Mouse (Mus musculus) erythroblast, embryonic 14.5 days (primary cell): ENCODE measurements around the gene Itpka.

Experiments
- GATA1 ChIP-seq: IDR thresholded peaks from 2 replicates; pipeline ENCODE4 v1.6.1; 2012; ENCODE audit warnings: low read length, inconsistent platforms, mixed read lengths
- TAL1 ChIP-seq: IDR thresholded peaks from 3 replicates; pipeline ENCODE4 v1.6.1; 2012; ENCODE audit warnings: low read length, inconsistent platforms, mixed read lengths

GRCm38 (mm10) chr2:119758844-119759835 is 17.0 kb downstream of the Itpka start:
- TF ChIP-seq GATA1, result no peak
- no peak for TF ChIP-seq TAL1
